Mouse (Mus musculus) hindbrain, embryonic 12.5 days (tissue): Measurements from ENCODE around the gene Ccp110. TPM values are rescaled to one million over a fixed set of nuclear protein-coding genes. Genes with fewer than 3 reads are reported as not detected.

Experiments
- ATAC-seq: fragments of 200-750 bp; cut with Nextera tagmentation; 2 replicates; pipeline ENCODE4 v1.8.0; 2017; ENCODE audit warnings: moderate TSS enrichment; ENCODE audit not compliant: low FRiP score
- H3K27ac ChIP-seq: fragments of 300-500 bp; sonication (generic); 2 replicates; pipeline ENCODE4 v1.5.1; 2016; ENCODE audit warnings: mild to moderate bottlenecking
- H3K27me3 ChIP-seq: fragments of 300-500 bp; sonication (generic); 2 replicates; pipeline ENCODE4 v1.6.1; 2016; ENCODE audit warnings: mild to moderate bottlenecking
- H3K36me3 ChIP-seq: fragments of 300-500 bp; sonication (generic); 2 replicates; pipeline ENCODE4 v1.6.1; 2016; ENCODE audit warnings: mild to moderate bottlenecking
- H3K4me1 ChIP-seq: fragments of 300-500 bp; sonication (generic); 2 replicates; pipeline ENCODE4 v1.6.1; 2016
- H3K4me2 ChIP-seq: fragments of 300-500 bp; sonication (generic); replicated peaks from 2 replicates; pipeline ENCODE4 v1.6.1; 2016; ENCODE audit warnings: mild to moderate bottlenecking
- H3K4me3 ChIP-seq: fragments of 300-500 bp; sonication (generic); 2 replicates; pipeline ENCODE4 v1.5.1; 2016; ENCODE audit warnings: mild to moderate bottlenecking
- H3K9ac ChIP-seq: fragments of 300-500 bp; sonication (generic); 2 replicates; pipeline ENCODE4 v1.6.1; 2016; ENCODE audit warnings: mild to moderate bottlenecking, moderate library complexity
- H3K9me3 ChIP-seq: fragments of 300-500 bp; sonication (generic); replicated peaks from 2 replicates; pipeline ENCODE4 v1.6.1; 2016; ENCODE audit warnings: mild to moderate bottlenecking
- WGBS: fragments of 180-500 bp; shearing (Covaris S2); methylation state at CpG from one replicate; pipeline ENCODE4 v1.1.7; 2016; 5-methylcytosine and 5-hydroxymethylcytosine counted together
- polyA plus RNA-seq: library from polyadenylated mRNA; unstranded; fragments of >200 nt; fragmentation: Nextera tagmentation; extraction: Ambion mirVana; gene quantifications from 2 replicates; pipeline ENCODE4 v1.2.1, GENCODE M21; 2016

Gene Ccp110
- polyA plus RNA-seq, 1 experiment from 2014 or later: 34.2 TPM

- peak within 1 kb of the TSS; percentile 85 for H3K9ac ChIP-seq
These were observed 7.0 kb upstream of the Ccp110 start, which contains the start of gene Gde1 for GRCm38 (mm10) chr7:118705101-118705961. Gene Gde1 (minus strand): TSS chr7:118705778.

GRCm38 (mm10) chr7:118706051-118706450 lies 6.3 kb upstream of the Ccp110 start:
- peak overlapping the region; percentile 62 for H3K4me2 ChIP-seq
- 0 out of 2 replicates have a peak overlapping the region, but pooled peaks have one; percentile 85 for H3K9ac ChIP-seq
- peak overlapping the region; percentile 80 for H3K4me3 ChIP-seq
- no peaks in the 10 kb centered on the region for H3K27me3 ChIP-seq
- no peaks in the 10 kb centered on the region for H3K9me3 ChIP-seq
- 0 out of 2 replicates have a peak, but pooled peaks cover 3% of the 10 kb centered on the region for H3K36me3 ChIP-seq
- ATAC-seq: no peak; the same call in 1 of the 2 replicates
- H3K4me1 ChIP-seq: peaks cover 21% of the 10 kb centered on the region
- WGBS: 42% methylated on average over 6 of the region's 6 CpGs
- H3K27ac ChIP-seq: peak overlapping the region; percentile 90; the same call in 1 of the 2 replicates

More at GRCm38 (mm10) chr7:118705101-118705961, 7.0 kb upstream of the Ccp110 start, which contains the start of gene Gde1:
- Histone ChIP-seq H3K4me3 (peak within 1 kb of the TSS; percentile 80), H3K27me3 (no peaks in the 10 kb centered on the region), H3K4me1 (peaks cover 21% of the 10 kb centered on the region), H3K4me2 (peak within 1 kb of the TSS; percentile 62), H3K27ac (peak within 1 kb of the TSS; percentile 90), H3K36me3 (0 out of 2 replicates have a peak, but pooled peaks cover 3% of the 10 kb centered on the region), H3K9me3 (no peaks in the 10 kb centered on the region)
- WGBS: under 1% methylated on average over 66 of the region's 66 CpGs
- ATAC-seq: peak; percentile 95

GRCm38 (mm10) chr7:118706488-118706887 lies 5.9 kb upstream of the Ccp110 start:
- Histone ChIP-seq H3K27ac (no peak overlapping the region), H3K36me3 (0 out of 2 replicates have a peak, but pooled peaks cover 3% of the 10 kb centered on the region), H3K4me2 (no peak overlapping the region), H3K27me3 (no peaks in the 10 kb centered on the region), H3K4me1 (peaks cover 21% of the 10 kb centered on the region), H3K9ac (no peak overlapping the region), H3K4me3 (no peak overlapping the region), H3K9me3 (no peaks in the 10 kb centered on the region)
- no peak for ATAC-seq
- WGBS: 93% methylated on average over 5 of the region's 5 CpGs

GRCm38 (mm10) chr7:118707216-118707615 lies 5.1 kb upstream of the Ccp110 start:
- H3K4me1 ChIP-seq: peaks cover 21% of the 10 kb centered on the region
- H3K9me3 ChIP-seq: no peaks in the 10 kb centered on the region
- 79% methylated on average over 2 of the region's 2 CpGs for WGBS
- no peak overlapping the region for H3K4me3 ChIP-seq
- no peak overlapping the region for H3K9ac ChIP-seq
- no peaks in the 10 kb centered on the region for H3K36me3 ChIP-seq
- H3K27ac ChIP-seq: no peak overlapping the region
- no peak for ATAC-seq
- no peaks in the 10 kb centered on the region for H3K27me3 ChIP-seq
- no peak overlapping the region for H3K4me2 ChIP-seq

- H3K27ac ChIP-seq: no peak overlapping the region
- H3K27me3 ChIP-seq: no peaks in the 10 kb centered on the region
- ATAC-seq: no peak
- H3K9ac ChIP-seq: no peak overlapping the region
- H3K4me1 ChIP-seq: peaks cover 22% of the 10 kb centered on the region
- WGBS: 89% methylated on average over 4 of the region's 4 CpGs
- no peak overlapping the region for H3K4me2 ChIP-seq
- H3K9me3 ChIP-seq: no peaks in the 10 kb centered on the region
- no peaks in the 10 kb centered on the region for H3K36me3 ChIP-seq
- H3K4me3 ChIP-seq: no peak overlapping the region
These were observed 4.3 kb upstream of the Ccp110 start for GRCm38 (mm10) chr7:118708002-118708401.

GRCm38 (mm10) chr7:118710776-118711175 lies 1.6 kb upstream of the Ccp110 start:
- Histone ChIP-seq H3K4me2 (no peak overlapping the region), H3K27me3 (no peaks in the 10 kb centered on the region), H3K4me1 (peaks cover 16% of the 10 kb centered on the region), H3K9me3 (no peaks in the 10 kb centered on the region), H3K27ac (no peak overlapping the region), H3K9ac (no peak overlapping the region), H3K36me3 (peaks cover 9% of the 10 kb centered on the region; the same call in 1 of the 2 replicates), H3K4me3 (no peak overlapping the region)
- no peak for ATAC-seq
- WGBS: 69% methylated on average over 5 of the region's 5 CpGs

- Histone ChIP-seq H3K9ac (no peak overlapping the region), H3K9me3 (no peaks in the 10 kb centered on the region), H3K4me3 (no peak overlapping the region), H3K4me2 (no peak overlapping the region), H3K4me1 (peaks cover 11% of the 10 kb centered on the region), H3K27me3 (no peaks in the 10 kb centered on the region), H3K36me3 (peaks cover 28% of the 10 kb centered on the region), H3K27ac (no peak overlapping the region)
- WGBS: 96% methylated on average over 1 of the region's 1 CpGs
- ATAC-seq: no peak
These were observed 2.5 kb downstream of the Ccp110 start for GRCm38 (mm10) chr7:118714873-118715272.

- no peak for ATAC-seq
- H3K4me2 ChIP-seq: no peak overlapping the region
- no peaks in the 10 kb centered on the region for H3K9me3 ChIP-seq
- H3K27ac ChIP-seq: no peak overlapping the region
- no peak overlapping the region for H3K9ac ChIP-seq
- no peaks in the 10 kb centered on the region for H3K27me3 ChIP-seq
- H3K4me1 ChIP-seq: peaks cover 10% of the 10 kb centered on the region
- no peak overlapping the region for H3K4me3 ChIP-seq
- H3K36me3 ChIP-seq: peaks cover 50% of the 10 kb centered on the region
- WGBS: 95% methylated on average over 4 of the region's 4 CpGs
These were observed 5.7 kb downstream of the Ccp110 start for GRCm38 (mm10) chr7:118718066-118718465.

- no peaks in the 10 kb centered on the region for H3K27me3 ChIP-seq
- peaks cover 73% of the 10 kb centered on the region for H3K36me3 ChIP-seq
- no peaks in the 10 kb centered on the region for H3K4me1 ChIP-seq
- H3K9ac ChIP-seq: no peak overlapping the region
- ATAC-seq: no peak
- H3K4me2 ChIP-seq: no peak overlapping the region
- WGBS: 87% methylated on average over 9 of the region's 9 CpGs
- no peak overlapping the region for H3K27ac ChIP-seq
- no peak overlapping the region for H3K4me3 ChIP-seq
- H3K9me3 ChIP-seq: no peaks in the 10 kb centered on the region
These were observed 11.6 kb downstream of the Ccp110 start for GRCm38 (mm10) chr7:118723927-118724326.

- ATAC-seq: no peak
- 88% methylated on average over 2 of the region's 2 CpGs for WGBS
- Histone ChIP-seq H3K4me3 (no peak overlapping the region), H3K9ac (no peak overlapping the region), H3K27me3 (no peaks in the 10 kb centered on the region), H3K27ac (no peak overlapping the region), H3K4me2 (no peak overlapping the region), H3K36me3 (peaks cover 80% of the 10 kb centered on the region), H3K9me3 (no peaks in the 10 kb centered on the region), H3K4me1 (no peaks in the 10 kb centered on the region)
These were observed 13.1 kb downstream of the Ccp110 start for GRCm38 (mm10) chr7:118725459-118725858.

- Histone ChIP-seq H3K4me2 (no peak overlapping the region), H3K4me1 (no peaks in the 10 kb centered on the region), H3K27ac (no peak overlapping the region), H3K9me3 (no peaks in the 10 kb centered on the region), H3K36me3 (peaks cover 79% of the 10 kb centered on the region), H3K27me3 (no peaks in the 10 kb centered on the region), H3K4me3 (no peak overlapping the region), H3K9ac (no peak overlapping the region)
- ATAC-seq: no peak
- 93% methylated on average over 13 of the region's 13 CpGs for WGBS
These were observed 16.7 kb downstream of the Ccp110 start for GRCm38 (mm10) chr7:118728846-118729587.

- 93% methylated on average over 3 of the region's 3 CpGs for WGBS
- no peak for ATAC-seq
- Histone ChIP-seq H3K4me2 (no peak overlapping the region), H3K9ac (no peak overlapping the region), H3K36me3 (peaks cover 68% of the 10 kb centered on the region), H3K4me1 (no peaks in the 10 kb centered on the region), H3K27me3 (no peaks in the 10 kb centered on the region), H3K9me3 (no peaks in the 10 kb centered on the region), H3K4me3 (no peak overlapping the region), H3K27ac (no peak overlapping the region)
These were observed 19.4 kb downstream of the Ccp110 start for GRCm38 (mm10) chr7:118731781-118732180.
